Comparison of ENCODE assay signal across 32 mouse cellular contexts in the genomic region with DNA sequence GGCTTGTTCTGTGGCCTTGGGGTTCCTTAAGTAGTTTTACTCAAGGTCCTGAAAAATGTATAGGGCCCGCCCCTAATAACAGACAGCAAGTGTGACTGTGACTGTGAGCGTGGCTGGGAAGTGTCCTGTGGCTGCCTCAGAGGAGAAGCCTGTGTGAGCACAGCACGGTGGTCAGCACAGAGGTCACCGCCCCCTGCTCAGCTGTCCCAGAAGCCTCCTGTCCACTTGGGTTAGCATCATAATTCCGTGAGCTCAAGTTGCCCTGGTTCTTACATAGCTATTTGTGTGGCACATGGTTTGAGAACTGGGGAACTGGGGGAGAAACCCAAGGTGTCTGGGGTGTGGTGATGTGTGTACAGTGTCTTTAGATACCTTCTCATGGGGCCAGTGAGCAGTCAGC. TPM values are rescaled to one million over a fixed set of nuclear protein-coding genes. Genes with fewer than 3 reads are reported as not detected.
"Had no signal": no experiment of that assay in that cellular context is flagged by ENCODE, and none has a peak within 500 bp of the region (broad histone marks: within the 10 kb centered on the region; RNA-seq: fewer than 3 reads in every experiment).

No protein-coding gene starts in this region.

- H3K9me3 ChIP-seq: heart, embryonic 10.5 days; heart, embryonic 12.5 days; hindbrain, embryonic 10.5 days; hindbrain, embryonic 12.5 days; intestine, embryonic 15.5 days; limb, embryonic 10.5 days; limb, embryonic 12.5 days had no signal

- H3K27me3 ChIP-seq: heart, embryonic 12.5 days; hindbrain, embryonic 12.5 days; intestine, embryonic 15.5 days had no signal

- H3K4me2 ChIP-seq: heart, embryonic 12.5 days; hindbrain, embryonic 12.5 days; hindbrain, embryonic 14.5 days; intestine, embryonic 15.5 days; limb, embryonic 12.5 days had no signal

- H3K9ac ChIP-seq: heart, embryonic 12.5 days; hindbrain, embryonic 12.5 days; hindbrain, embryonic 14.5 days; intestine, embryonic 15.5 days; limb, embryonic 12.5 days had no signal

- H3K4me3 ChIP-seq: gastrocnemius, adult 2 months; heart, adult 2 months; heart, embryonic 10.5 days; heart, embryonic 12.5 days; hindbrain, embryonic 10.5 days; hindbrain, embryonic 12.5 days; intestine, embryonic 15.5 days; layer of hippocampus, adult 2 months; left cerebral cortex, adult 2 months; limb, embryonic 10.5 days; limb, embryonic 12.5 days had no signal

- DNase-seq: gastrocnemius, postnatal 10 days; gastrocnemius, postnatal 25 days; heart, adult 11 months; heart, adult 2 months; heart, postnatal 10 days; heart, postnatal 4 days; kidney, adult 18-20 months; kidney, adult 8-10 months; kidney, postnatal 10 days; kidney, postnatal 25 days; kidney, postnatal 4 days; liver had no signal

- ATAC-seq: hindbrain, embryonic 16.5 days; inflammation-experienced regulatory T-cells, adult 6 months had no signal

- H3K27ac ChIP-seq: heart, adult 2 months; heart, embryonic 10.5 days; hindbrain, embryonic 10.5 days; hindbrain, embryonic 12.5 days; hindbrain, embryonic 14.5 days; intestine, embryonic 15.5 days; layer of hippocampus, adult 2 months; left cerebral cortex, adult 2 months; limb, embryonic 10.5 days; limb, embryonic 12.5 days had no signal

RNA-seq across cellular contexts. Expression of a gene that starts 31.9 kb away (rescaled TPM):
- polyA plus RNA-seq: frontal cortex, adult 2 months; heart, embryonic 10.5 days; heart, embryonic 12.5 days; heart, embryonic 14.5 days; heart, embryonic 16.5 days; hindbrain, embryonic 10.5 days; hindbrain, embryonic 12.5 days; hindbrain, embryonic 14.5 days; hindbrain, embryonic 16.5 days; inflammation-experienced regulatory T-cells, adult 6 months; intestine, embryonic 15.5 days; intestine, postnatal 0 days; kidney, embryonic 14.5 days; kidney, embryonic 16.5 days; limb, embryonic 10.5 days; limb, embryonic 12.5 days; limb, embryonic 14.5 days had no signal
